Mouse (Mus musculus) neural tube, embryonic 11.5 days (tissue): ENCODE results near the gene Tpmt. TPM values are rescaled to one million over a fixed set of nuclear protein-coding genes. Genes with fewer than 3 reads are reported as not detected.
A peak's percentile ranks its signal among the peaks of the same experiment; 100 is the strongest.

Source experiments
- ATAC-seq: fragments of 200-750 bp; cut with Nextera tagmentation; 2 replicates; pipeline ENCODE4 v1.8.0; 2017; ENCODE audit warnings: moderate number of reproducible peaks, mild to moderate bottlenecking, moderate TSS enrichment, moderate library complexity; ENCODE audit not compliant: insufficient read depth, low FRiP score, low TSS enrichment
- DNase-seq: peaks from one replicate; pipeline ENCODE4 v3.0.0-alpha.2; 2015; ENCODE audit warnings: low spot score
- H3K27ac ChIP-seq: fragments of 300-500 bp; sonication (generic); 2 replicates; pipeline ENCODE4 v1.5.1; 2014; ENCODE audit warnings: low read depth, mild to moderate bottlenecking, low read length
- H3K27me3 ChIP-seq: fragments of 300-500 bp; sonication (generic); 2 replicates; pipeline ENCODE4 v1.6.1; 2014; ENCODE audit warnings: mild to moderate bottlenecking, low read length, mixed read lengths; ENCODE audit not compliant: control insufficient read depth, insufficient read depth
- H3K36me3 ChIP-seq: fragments of 300-500 bp; sonication (generic); 2 replicates; pipeline ENCODE4 v1.6.1; 2014; ENCODE audit warnings: mild to moderate bottlenecking, low read length, moderate library complexity, mixed read lengths; ENCODE audit not compliant: control insufficient read depth, insufficient read depth
- H3K4me1 ChIP-seq: fragments of 300-500 bp; sonication (generic); 2 replicates; pipeline ENCODE4 v1.6.1; 2014; ENCODE audit warnings: low read length, mixed read lengths; ENCODE audit not compliant: control insufficient read depth, insufficient read depth
- H3K4me2 ChIP-seq: fragments of 300-500 bp; sonication (generic); 2 replicates; pipeline ENCODE4 v1.6.1; 2014; ENCODE audit warnings: low read depth, mild to moderate bottlenecking, moderate library complexity
- H3K4me3 ChIP-seq: fragments of 300-500 bp; sonication (generic); 2 replicates; pipeline ENCODE4 v1.5.1; 2014; ENCODE audit warnings: low read depth, low read length
- H3K9ac ChIP-seq: fragments of 300-500 bp; sonication (generic); 2 replicates; pipeline ENCODE4 v1.6.1; 2014; ENCODE audit warnings: mild to moderate bottlenecking, low read length
- H3K9me3 ChIP-seq: fragments of 300-500 bp; sonication (generic); 2 replicates; pipeline ENCODE4 v1.6.1; 2016; ENCODE audit warnings: low read length; ENCODE audit not compliant: control insufficient read depth
- WGBS: fragments of 180-500 bp; shearing (Covaris S2); extraction: QIAGEN DNeasy Blood & Tissue Kit; methylation state at CpG from one replicate; pipeline ENCODE4 v1.1.7; 2014; 5-methylcytosine and 5-hydroxymethylcytosine counted together
- polyA plus RNA-seq: library from polyadenylated mRNA; unstranded; fragments of >200 nt; fragmentation: Nextera tagmentation; extraction: Ambion mirVana; gene quantifications from 2 replicates; pipeline ENCODE4 v1.2.1, GENCODE M21; 2014

Gene Tpmt
- polyA plus RNA-seq, 1 experiment from 2014 or later = 46.7 TPM

DNA sequence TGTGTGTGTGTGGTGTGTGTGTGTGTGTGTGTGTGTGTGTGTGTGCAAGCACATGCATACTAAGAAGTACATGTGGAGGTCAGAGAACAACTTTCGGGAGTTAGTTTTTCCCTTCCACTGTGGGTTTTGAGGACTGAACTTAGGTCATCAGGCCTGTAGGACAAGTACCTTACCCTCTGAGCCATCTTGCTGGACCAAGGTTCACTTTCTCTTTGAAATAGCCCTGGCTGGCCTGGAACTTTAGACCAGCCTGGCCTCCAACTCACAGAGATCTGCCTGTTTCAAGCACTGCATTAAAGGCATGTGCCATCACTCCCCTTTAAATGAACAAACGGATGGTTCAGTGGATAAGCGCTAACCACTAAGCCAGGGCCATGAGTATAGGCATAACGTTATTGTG, 10.9 kb downstream of the Tpmt start:
- no peak overlapping the region for H3K27ac ChIP-seq
- no peaks in the 10 kb centered on the region for H3K27me3 ChIP-seq
- H3K36me3 ChIP-seq = no peaks in the 10 kb centered on the region
- 89% methylated on average over 4 of the region's 4 CpGs for WGBS
- no peak overlapping the region for H3K9ac ChIP-seq
- ATAC-seq (no peak), DNase-seq (no peak)
- H3K4me2 ChIP-seq = no peak overlapping the region
- H3K9me3 ChIP-seq = no peaks in the 10 kb centered on the region
- no peak overlapping the region for H3K4me3 ChIP-seq
- no peaks in the 10 kb centered on the region for H3K4me1 ChIP-seq

GRCm38 (mm10) chr13:47030376-47031107, 14.0 kb downstream of the Tpmt start:
- Histone ChIP-seq H3K4me1 (no peaks in the 10 kb centered on the region), H3K27ac (no peak overlapping the region), H3K27me3 (no peaks in the 10 kb centered on the region), H3K9ac (no peak overlapping the region), H3K9me3 (no peaks in the 10 kb centered on the region), H3K36me3 (no peaks in the 10 kb centered on the region), H3K4me2 (no peak overlapping the region), H3K4me3 (no peak overlapping the region)
- no peak for ATAC-seq
- 88% methylated on average over 17 of the region's 17 CpGs for WGBS
- no peak for DNase-seq

DNA sequence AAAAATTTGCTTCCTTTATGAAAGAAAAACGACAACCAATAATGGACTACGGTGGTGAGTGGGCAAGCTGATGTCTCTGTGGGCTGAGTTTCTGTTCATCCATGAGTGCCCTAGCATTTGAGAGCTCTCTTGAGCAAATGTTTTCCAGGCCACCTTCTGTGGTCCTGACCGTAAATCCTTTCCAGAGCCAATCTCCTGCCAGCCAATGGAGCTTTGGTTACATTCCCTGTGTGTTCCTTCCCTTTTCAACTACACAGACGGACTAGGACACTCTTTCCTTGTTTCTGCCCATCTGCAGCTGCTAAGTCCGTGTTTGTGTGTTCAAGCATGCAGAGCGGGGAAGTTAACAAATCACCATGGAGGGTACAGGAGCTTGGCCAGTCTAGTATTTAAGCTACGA, 23.7 kb downstream of the Tpmt start:
- Histone ChIP-seq H3K36me3 (no peaks in the 10 kb centered on the region), H3K27me3 (no peaks in the 10 kb centered on the region), H3K4me1 (no peaks in the 10 kb centered on the region), H3K4me3 (no peak overlapping the region), H3K9me3 (no peaks in the 10 kb centered on the region), H3K9ac (no peak overlapping the region), H3K4me2 (no peak overlapping the region), H3K27ac (no peak overlapping the region)
- 70% methylated on average over 7 of the region's 7 CpGs for WGBS
- no peak for DNase-seq
- no peak for ATAC-seq

- ATAC-seq (no peak), DNase-seq (no peak)
- WGBS = 89% methylated on average over 7 of the region's 7 CpGs
- Histone ChIP-seq H3K9me3 (no peaks in the 10 kb centered on the region), H3K4me3 (no peak overlapping the region), H3K36me3 (no peaks in the 10 kb centered on the region), H3K9ac (no peak overlapping the region), H3K27me3 (no peaks in the 10 kb centered on the region), H3K4me1 (no peaks in the 10 kb centered on the region), H3K4me2 (no peak overlapping the region), H3K27ac (no peak overlapping the region)
Measured at GRCm38 (mm10) chr13:47019774-47020173, 24.8 kb downstream of the Tpmt start.

DNA sequence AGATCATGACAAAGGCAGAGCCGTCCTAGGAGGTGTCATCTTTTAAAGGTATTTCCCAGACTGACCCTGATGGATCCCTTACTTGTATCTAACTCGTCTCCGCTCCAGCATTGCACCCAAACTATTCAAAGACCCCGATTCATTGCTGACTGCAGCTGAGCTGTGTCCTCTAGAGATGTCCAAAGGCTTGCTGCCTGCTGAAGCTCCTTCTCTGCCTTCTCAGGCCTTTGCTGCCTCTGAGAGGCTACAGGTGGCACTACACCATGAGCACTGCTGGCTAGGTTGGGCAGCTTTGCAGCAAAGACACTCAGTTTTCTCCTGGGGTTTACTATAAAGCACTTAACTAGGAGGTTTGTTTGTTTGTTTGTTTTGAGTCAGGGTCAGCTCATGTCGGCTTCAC, 27.3 kb downstream of the Tpmt start:
- DNase-seq (peak; percentile 56), ATAC-seq (no peak)
- WGBS = 49% methylated on average over 5 of the region's 5 CpGs
- Histone ChIP-seq H3K27ac (no peak overlapping the region), H3K9me3 (no peaks in the 10 kb centered on the region), H3K4me3 (no peak overlapping the region), H3K36me3 (no peaks in the 10 kb centered on the region), H3K27me3 (0 out of 2 replicates have a peak, but pooled peaks cover 4% of the 10 kb centered on the region), H3K9ac (no peak overlapping the region), H3K4me1 (no peaks in the 10 kb centered on the region), H3K4me2 (no peak overlapping the region)

DNA sequence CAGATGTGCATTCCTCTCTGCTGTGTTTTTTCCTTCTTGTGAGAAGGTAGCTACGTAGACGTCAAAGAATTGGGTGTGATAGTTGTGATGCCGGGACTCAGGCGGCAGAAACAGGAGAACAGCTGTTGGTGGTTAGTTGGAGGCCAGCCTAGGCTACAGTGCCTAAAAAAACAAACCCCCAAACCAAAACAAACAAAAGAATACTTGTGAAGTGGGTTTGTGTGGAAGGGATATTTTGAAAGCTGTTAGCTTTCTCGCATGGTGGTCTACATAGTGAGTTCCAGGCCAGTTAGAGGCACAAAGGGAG, 29.4 kb downstream of the Tpmt start:
- H3K4me2 ChIP-seq = peak overlapping the region; percentile 97
- H3K27ac ChIP-seq = no peak overlapping the region
- H3K4me3 ChIP-seq = no peak overlapping the region
- peaks cover 9% of the 10 kb centered on the region; the same call in 1 of the 2 replicates for H3K9me3 ChIP-seq
- H3K27me3 ChIP-seq = 0 out of 2 replicates have a peak, but pooled peaks cover 4% of the 10 kb centered on the region
- DNase-seq = no peak
- WGBS = 67% methylated on average over 5 of the region's 5 CpGs
- no peaks in the 10 kb centered on the region for H3K36me3 ChIP-seq
- no peak for ATAC-seq
- H3K9ac ChIP-seq = peak overlapping the region; percentile 11; the same call in 1 of the 2 replicates
- no peaks in the 10 kb centered on the region for H3K4me1 ChIP-seq

- Histone ChIP-seq H3K27ac (no peak within 1 kb of the TSS), H3K9me3 (peaks cover 9% of the 10 kb centered on the region; the same call in 1 of the 2 replicates), H3K4me1 (no peaks in the 10 kb centered on the region), H3K27me3 (0 out of 2 replicates have a peak, but pooled peaks cover 4% of the 10 kb centered on the region), H3K4me3 (peak within 1 kb of the TSS; percentile 47), H3K36me3 (no peaks in the 10 kb centered on the region), H3K4me2 (peak within 1 kb of the TSS; percentile 97), H3K9ac (peak within 1 kb of the TSS; percentile 57)
- ATAC-seq = peak; percentile 81
- 3% methylated on average over 73 of the region's 73 CpGs for WGBS
- peak; percentile 85 for DNase-seq
Measured at GRCm38 (mm10) chr13:47014334-47015194, 30.0 kb downstream of the Tpmt start, which contains the start of gene Nhlrc1. TSS of gene Nhlrc1 (minus strand) at chr13:47014850.

DNA sequence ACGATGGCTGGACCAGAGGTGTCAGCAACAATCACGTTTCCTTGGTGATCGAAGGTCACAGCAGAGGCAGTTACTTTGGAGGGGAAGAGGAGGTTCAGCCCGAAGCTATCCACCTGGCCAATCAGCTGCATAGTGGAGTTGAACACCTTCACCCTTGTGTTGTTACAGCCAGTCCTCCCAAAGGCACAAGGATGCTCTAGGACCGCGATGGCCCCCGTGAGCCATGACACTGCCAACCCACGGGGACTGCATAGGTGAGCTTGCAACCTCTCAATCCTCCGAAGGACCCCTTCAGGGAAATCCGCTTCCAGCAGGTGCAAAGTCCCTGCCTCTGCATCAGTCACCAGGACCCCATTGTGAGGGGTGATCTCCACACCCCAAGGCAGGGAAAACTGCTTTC, 30.8 kb downstream of the Tpmt start:
- Histone ChIP-seq H3K9ac (no peak overlapping the region), H3K4me2 (peak overlapping the region; percentile 97), H3K4me1 (no peaks in the 10 kb centered on the region), H3K4me3 (peak overlapping the region; percentile 47; the same call in 1 of the 2 replicates), H3K9me3 (peaks cover 9% of the 10 kb centered on the region; the same call in 1 of the 2 replicates), H3K36me3 (no peaks in the 10 kb centered on the region), H3K27ac (no peak overlapping the region), H3K27me3 (0 out of 2 replicates have a peak, but pooled peaks cover 4% of the 10 kb centered on the region)
- WGBS = 58% methylated on average over 10 of the region's 10 CpGs
- no peak for DNase-seq
- ATAC-seq = no peak
